Mouse (Mus musculus) CD4-positive, CD25-positive, alpha-beta regulatory T cell, adult 9 weeks (primary cell): Measurements from ENCODE around the gene Prss28. TPM values are rescaled to one million over a fixed set of nuclear protein-coding genes. Genes with fewer than 3 reads are reported as not detected.

Experiments
- polyA plus RNA-seq: library from polyadenylated mRNA; unstranded; fragments of 100-300 nt; shearing (Covaris generic); gene quantifications from one replicate; pipeline ENCODE4 v1.2.1, GENCODE M21; 2017

The Prss28 gene
- not detected for polyA plus RNA-seq

GRCm38 (mm10) chr17:25308346-25308745, at the start of gene Prss28:
Prss28 (plus strand) TSS chr17:25308646.

GRCm38 (mm10) chr17:25274571-25275346, 33.7 kb upstream of the Prss28 start, which contains the start of gene Ube2i:
Ube2i (minus strand) TSS chr17:25274622.

DNA sequence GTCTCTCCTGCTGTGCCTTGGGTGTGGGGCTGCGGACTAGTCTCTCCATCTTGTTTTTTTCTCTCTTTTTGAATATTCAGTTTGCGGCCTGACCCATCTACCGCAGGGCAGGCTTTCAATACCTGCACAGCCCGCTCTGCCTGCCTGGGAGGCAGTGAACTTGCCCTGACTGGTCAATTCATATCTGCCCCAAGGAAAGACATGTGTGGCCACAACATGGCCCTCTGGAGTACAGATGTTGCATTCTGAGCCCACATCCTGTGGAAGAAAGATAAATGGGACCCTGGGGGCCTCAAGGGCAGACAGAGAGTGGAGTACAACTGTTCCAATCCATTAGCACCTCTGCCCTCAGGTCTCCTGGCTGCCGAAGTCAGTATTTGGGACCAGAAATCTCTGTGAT, 10.4 kb upstream of the Prss28 start, which contains the start of gene Prss34:
Gene Prss34, plus strand, starts transcription at position 301 of the 400 bp plus-strand sequence.

GRCm38 (mm10) chr17:25318354-25318753, 9.9 kb downstream of the Prss28 start, which contains the start of gene Prss29:
Prss29 (plus strand) TSS chr17:25318654.

GRCm38 (mm10) chr17:25345462-25345861, 37.0 kb downstream of the Prss28 start, which contains the start of gene Tpsab1:
Tpsab1 (minus strand) TSS chr17:25345562.

Other genes with a start within 250 kb of the Prss28 start
- 1.3 TPM for gene Tmem204, start 225.1 kb upstream of the Prss28 start, polyA plus RNA-seq
- gene Telo2, start 192.7 kb upstream of the Prss28 start, polyA plus RNA-seq: 39.0 TPM
- not detected for gene Ptx4, start 187.9 kb upstream of the Prss28 start, polyA plus RNA-seq
- 49.9 TPM for gene Clcn7, start 175.3 kb upstream of the Prss28 start, polyA plus RNA-seq
- gene Ccdc154, start 146.2 kb upstream of the Prss28 start, polyA plus RNA-seq: not detected
- gene Gm38655, start 133.2 kb upstream of the Prss28 start, polyA plus RNA-seq: not detected
- gene BC003965, start 124.1 kb upstream of the Prss28 start, polyA plus RNA-seq: 32.7 TPM
- gene Unkl, start 120.2 kb upstream of the Prss28 start, polyA plus RNA-seq: 44.1 TPM
- 106 TPM for gene Gnptg, start 68.5 kb upstream of the Prss28 start, polyA plus RNA-seq
- gene Tsr3, start 68.5 kb upstream of the Prss28 start, polyA plus RNA-seq: 34.7 TPM
- gene Baiap3, start 52.3 kb upstream of the Prss28 start, polyA plus RNA-seq: 30.7 TPM
- gene Ube2i, start 34.0 kb upstream of the Prss28 start, polyA plus RNA-seq: 541 TPM
- gene Prss34, start 10.3 kb upstream of the Prss28 start, polyA plus RNA-seq: not detected
- gene Prss29, start 10.0 kb downstream of the Prss28 start, polyA plus RNA-seq: not detected
- not detected for gene Tpsab1, start 36.9 kb downstream of the Prss28 start, polyA plus RNA-seq
- not detected for gene Tpsb2, start 57.7 kb downstream of the Prss28 start, polyA plus RNA-seq
- gene Tpsg1, start 60.6 kb downstream of the Prss28 start, polyA plus RNA-seq: not detected
- not detected for gene Cacna1h, start 125.1 kb downstream of the Prss28 start, polyA plus RNA-seq
- not detected for gene Tekt4, start 146.0 kb downstream of the Prss28 start, polyA plus RNA-seq
- not detected for gene Sstr5, start 188.6 kb downstream of the Prss28 start, polyA plus RNA-seq